Mouse (Mus musculus): ENCODE results near the gene Prr12. TPM values are rescaled to one million over a fixed set of nuclear protein-coding genes. Genes with fewer than 3 reads are reported as not detected.

Gene Prr12
- 4.1 and 6.1 TPM in 2 replicates for polyA plus RNA-seq (2015; fragmentation: Nextera tagmentation; extraction: Ambion mirVana)

DNA sequence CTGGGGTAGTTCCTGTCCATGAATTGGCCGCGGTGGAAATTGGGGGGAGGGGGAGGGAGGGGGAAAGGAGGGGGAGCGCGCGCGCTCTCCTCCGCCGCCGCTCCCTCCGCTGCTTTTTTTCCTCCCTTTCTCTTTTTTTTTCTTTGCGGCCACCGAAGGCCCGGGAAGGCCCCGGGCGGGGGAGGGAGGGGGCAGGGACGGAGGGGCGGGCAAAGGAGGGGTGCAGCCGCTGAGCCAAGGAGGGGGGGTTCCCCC is at the start of gene Prr12:
Gene Prr12 (minus strand): TSS at position 20 of the 255 bp plus-strand sequence.

DNA sequence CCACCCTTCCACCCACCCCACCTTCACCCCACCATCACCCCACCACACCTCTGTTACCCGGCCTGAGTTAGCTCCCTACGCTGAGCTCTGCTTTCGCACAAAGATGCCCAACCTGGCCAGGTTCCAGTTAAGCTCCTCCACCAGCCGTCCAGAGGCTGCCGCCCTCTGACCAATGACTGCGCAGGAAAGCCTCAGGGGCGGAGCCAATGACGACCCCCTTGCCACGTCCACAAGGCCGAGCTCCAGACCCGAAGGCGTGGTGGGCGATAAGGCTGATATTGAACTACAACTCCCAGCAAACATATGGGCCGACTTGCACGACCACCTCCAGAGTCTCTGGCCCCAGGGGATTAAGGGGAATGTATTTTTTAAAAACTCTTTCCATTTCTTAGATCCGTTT is 39.4 kb upstream of the Prr12 start, which contains the start of gene Rcn3:
Gene Rcn3 (minus strand): TSS at position 174 of the 400 bp plus-strand sequence.

DNA sequence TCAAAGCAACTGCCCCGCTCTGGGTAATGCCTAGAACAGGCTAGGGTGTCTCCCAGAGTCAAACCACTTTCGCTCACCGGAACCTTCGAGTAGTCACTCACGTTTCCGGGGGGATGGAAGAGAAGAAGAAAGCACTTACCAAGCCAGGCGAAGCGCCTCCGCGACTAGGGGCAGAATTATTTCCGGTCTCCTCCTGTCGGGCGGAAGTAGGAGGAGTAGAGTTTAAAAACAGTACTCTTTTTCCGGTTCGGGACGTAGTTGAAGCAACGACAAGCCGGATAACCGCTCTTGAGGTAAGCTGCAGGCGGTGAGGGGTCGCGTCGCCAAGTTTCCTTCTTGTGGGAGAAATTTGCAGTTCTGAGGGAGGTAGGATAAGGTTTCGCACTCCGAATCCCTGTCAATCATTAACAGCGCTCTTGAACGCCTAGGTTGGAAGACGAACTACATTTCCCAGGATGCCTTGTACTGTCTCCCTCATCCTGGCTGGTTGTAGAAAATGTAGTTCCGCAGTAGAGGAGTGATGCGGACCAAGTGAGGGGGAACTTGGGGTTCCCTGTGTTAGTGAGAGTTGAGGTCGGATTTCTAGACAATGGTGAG is 9.7 kb upstream of the Prr12 start, which contains the start of the genes Nosip and Prrg2:
Gene Nosip (plus strand): TSS at position 191 of the 597 bp plus-strand sequence.
Gene Prrg2 (minus strand): TSS at position 439 of the 597 bp plus-strand sequence.

DNA sequence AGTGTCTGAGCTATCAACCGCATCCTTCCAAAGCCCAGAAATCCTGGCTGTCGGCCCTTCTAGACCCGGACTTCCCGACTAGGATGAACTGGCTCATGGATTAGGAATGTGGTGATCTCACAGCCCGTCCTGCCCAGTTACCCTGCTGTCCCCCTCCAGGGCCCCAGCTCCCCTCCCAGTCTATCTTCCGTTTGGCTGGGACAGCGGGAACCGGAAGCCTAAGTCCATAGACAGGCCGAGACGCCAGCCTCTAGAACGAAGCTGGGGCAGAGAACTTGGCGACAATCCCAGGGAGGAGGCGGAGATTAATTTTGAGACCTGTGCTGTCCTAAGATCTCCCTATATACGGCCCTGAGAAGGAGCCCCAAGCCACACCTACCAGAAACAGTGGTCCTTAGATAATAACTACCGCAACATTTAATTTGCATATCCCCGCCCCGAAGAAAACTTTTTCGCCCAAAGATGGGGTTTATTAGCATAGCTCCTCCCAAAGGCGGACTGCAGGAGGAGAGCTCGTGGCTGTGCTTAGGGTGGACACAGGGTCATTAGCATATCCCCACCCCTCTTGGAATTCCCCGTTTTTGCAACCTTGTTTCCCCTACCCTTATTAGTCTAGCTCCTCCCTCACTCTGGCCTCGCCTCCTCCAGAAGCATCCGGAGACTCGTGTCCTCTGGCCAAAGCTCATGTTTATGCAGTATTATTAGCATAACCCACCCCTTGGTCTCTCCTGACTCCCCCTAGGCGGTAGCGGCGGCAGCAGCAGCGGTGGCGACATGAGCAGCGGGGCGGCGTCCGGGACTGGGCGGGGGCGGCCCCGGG is 35.2 kb downstream of the Prr12 start, which contains the start of gene Rras:
Gene Rras (plus strand): TSS at position 720 of the 820 bp plus-strand sequence.

DNA sequence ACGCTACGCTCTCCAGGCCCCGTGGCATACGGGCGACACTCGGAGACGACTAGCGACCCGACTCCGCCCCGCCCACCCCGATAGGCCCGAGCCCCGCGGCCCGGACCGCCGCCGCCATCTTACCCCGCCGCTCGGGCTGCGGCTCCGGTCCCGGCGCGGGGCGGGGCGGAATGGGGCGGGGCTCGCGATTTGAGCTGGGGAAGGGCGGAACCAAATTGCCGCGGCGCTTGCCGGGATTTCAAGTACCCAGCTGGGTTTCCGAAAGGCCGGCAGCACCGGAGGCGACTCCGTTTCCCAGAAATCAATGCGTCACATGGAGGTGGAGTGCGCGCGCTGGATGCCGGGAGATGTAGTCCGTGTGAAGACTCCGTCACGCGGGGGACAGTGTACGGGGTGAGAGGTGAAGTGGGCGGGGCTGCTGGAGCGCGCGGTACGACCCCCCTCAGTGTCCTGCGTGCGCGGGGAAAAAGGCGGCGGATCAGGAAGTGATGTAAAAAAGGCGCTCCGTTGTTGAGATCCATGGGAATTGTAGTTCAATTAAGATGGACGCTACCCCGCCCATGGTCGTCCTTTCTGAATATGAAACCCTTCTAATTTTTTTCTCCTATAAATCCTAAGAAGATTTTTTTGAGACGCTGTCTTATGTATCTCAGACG is 36.6 kb downstream of the Prr12 start, which contains the start of gene Scaf1:
Gene Scaf1 (minus strand): TSS at position 407 of the 656 bp plus-strand sequence.

DNA sequence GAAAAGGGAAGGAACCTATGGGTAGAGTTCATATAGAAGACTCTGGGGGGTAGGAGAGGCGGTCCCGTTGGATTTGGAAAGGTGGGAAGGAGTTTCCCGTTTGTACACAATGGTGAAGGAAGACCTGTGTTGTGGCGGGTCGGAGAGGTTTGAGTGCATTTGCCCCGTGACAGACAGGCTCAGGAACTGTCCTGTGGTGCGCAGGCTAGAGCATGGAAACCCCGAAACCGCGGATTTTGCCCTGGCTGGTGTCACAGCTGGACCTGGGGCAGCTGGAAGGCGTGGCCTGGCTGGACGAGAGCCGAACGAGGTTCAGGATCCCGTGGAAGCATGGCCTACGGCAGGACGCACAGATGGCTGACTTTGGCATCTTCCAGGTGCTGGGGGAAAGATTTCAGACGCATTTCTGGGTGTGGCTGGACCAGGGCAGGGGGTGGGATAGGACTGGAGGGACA is 54.2 kb downstream of the Prr12 start, which contains the start of gene Bcl2l12:
Gene Bcl2l12 (minus strand): TSS at position 212 of the 455 bp plus-strand sequence.

DNA sequence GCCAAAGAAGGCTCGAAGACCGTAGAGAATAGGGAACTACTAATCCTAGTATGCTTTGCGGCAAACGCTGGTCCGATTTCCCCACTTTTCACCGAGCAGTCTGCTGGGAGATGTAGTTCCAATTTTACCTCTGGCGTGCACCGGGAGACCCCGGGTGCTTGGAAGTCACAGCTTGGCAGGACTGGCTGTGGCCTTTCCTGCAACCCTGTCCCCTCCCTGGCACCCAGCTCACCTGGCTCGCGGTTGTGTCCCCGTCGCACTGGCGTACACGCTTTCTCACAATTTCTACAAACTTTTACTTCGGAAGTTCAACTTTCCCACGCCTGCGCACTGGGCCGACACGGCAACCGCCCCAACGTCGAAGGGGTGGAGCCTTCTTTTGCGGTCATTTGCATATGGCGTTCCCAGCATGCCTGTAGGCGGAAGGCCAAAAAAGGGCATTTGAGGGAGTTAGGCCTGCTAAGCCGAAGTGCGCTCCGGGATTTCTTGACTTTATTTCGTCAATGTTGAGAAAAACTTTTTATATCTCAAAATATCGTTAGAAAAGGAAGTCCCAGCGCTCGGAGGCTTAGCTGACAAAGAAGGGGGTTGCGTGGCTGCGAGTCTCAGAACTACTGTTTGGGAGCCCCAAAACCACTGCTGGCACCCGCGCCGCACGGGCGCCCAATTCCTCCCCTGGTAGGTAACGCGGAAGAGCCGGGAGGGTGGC is 55.3 kb downstream of the Prr12 start, which contains the start of gene Irf3:
Gene Irf3 (plus strand): TSS at position 418 of the 709 bp plus-strand sequence.

DNA sequence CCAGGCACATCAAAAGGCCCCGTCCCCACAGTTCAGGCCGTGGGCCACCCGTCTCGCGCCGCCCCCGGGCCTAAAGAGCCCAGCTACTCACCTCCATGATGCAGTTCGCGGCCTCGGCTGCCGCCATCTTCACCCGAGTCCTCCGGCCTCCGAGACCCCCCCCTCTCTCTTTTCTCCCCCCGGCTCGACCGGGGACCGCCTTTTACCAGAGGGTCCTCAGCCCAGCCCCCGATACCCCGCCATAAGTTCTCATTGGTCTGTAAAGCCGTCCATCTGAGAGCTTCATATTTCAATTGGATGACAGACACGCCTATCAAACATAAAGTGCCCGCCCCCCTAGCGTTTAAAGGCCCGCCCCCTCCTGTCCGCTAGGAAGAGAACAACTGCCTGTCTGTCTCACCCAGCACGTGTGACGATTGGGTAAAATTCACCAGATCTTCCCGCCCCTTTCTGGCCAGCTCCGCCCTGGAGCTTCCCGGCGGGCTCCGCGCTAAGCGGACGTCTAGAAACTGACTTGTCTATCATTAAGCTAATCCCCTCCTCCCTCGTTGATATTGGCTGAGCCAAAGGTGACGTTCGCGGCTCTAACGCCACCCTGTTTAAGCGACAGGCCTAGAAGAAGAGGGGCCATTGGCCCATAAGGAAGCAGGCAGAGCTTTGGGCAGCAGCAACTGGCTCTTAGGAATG is 66.3 kb downstream of the Prr12 start, which contains the start of gene Prmt1:
Gene Prmt1 (minus strand): TSS at position 377 of the 687 bp plus-strand sequence.

Small RNA genes within 50 kb of the gene (microRNA-seq; reads per million reads assigned to microRNA genes)
- not detected for gene Mir7054 (ENCODE audit: borderline replicate concordance, insufficient number of aligned reads)

Other genes starting within 250 kb of the Prr12 start
- 40.4 and 43.1 TPM in 2 replicates for gene Nup62, start 236.8 kb downstream of the Prr12 start, polyA plus RNA-seq (2015; fragmentation: Nextera tagmentation; extraction: Ambion mirVana)
- 0.52 and 1.9 TPM in 2 replicates for gene Il4i1, start 236.5 kb downstream of the Prr12 start, polyA plus RNA-seq (2015; fragmentation: Nextera tagmentation; extraction: Ambion mirVana)
- gene Atf5, start 236.2 kb downstream of the Prr12 start, polyA plus RNA-seq (2015; fragmentation: Nextera tagmentation; extraction: Ambion mirVana) = 8.1 and 9.7 TPM in 2 replicates
- 103 and 124 TPM in 2 replicates for gene Akt1s1, start 203.9 kb downstream of the Prr12 start, polyA plus RNA-seq (2015; fragmentation: Nextera tagmentation; extraction: Ambion mirVana)
- gene Tbc1d17, start 203.8 kb downstream of the Prr12 start, polyA plus RNA-seq (2015; fragmentation: Nextera tagmentation; extraction: Ambion mirVana) = 74.5 and 99.1 TPM in 2 replicates
- 41.8 and 51.0 TPM in 2 replicates for gene Pnkp, start 195.7 kb downstream of the Prr12 start, polyA plus RNA-seq (2015; fragmentation: Nextera tagmentation; extraction: Ambion mirVana)
- gene Ptov1, start 183.1 kb downstream of the Prr12 start, polyA plus RNA-seq (2015; fragmentation: Nextera tagmentation; extraction: Ambion mirVana) = 305 and 336 TPM in 2 replicates
- 65.4 and 92.8 TPM in 2 replicates for gene Med25, start 160.2 kb downstream of the Prr12 start, polyA plus RNA-seq (2015; fragmentation: Nextera tagmentation; extraction: Ambion mirVana)
- 23.0 and 35.1 TPM in 2 replicates for gene Fuz, start 156.8 kb downstream of the Prr12 start, polyA plus RNA-seq (2015; fragmentation: Nextera tagmentation; extraction: Ambion mirVana)
- gene Ap2a1, start 123.4 kb downstream of the Prr12 start, polyA plus RNA-seq (2015; fragmentation: Nextera tagmentation; extraction: Ambion mirVana) = 49.4 and 50.6 TPM in 2 replicates
- 0.17 and 0.46 TPM in 2 replicates for gene Tsks, start 109.7 kb downstream of the Prr12 start, polyA plus RNA-seq (2015; fragmentation: Nextera tagmentation; extraction: Ambion mirVana)
- 23.0 and 24.9 TPM in 2 replicates for gene Cpt1c, start 78.0 kb downstream of the Prr12 start, polyA plus RNA-seq (2015; fragmentation: Nextera tagmentation; extraction: Ambion mirVana)
- 247 and 271 TPM in 2 replicates for gene Prmt1, start 66.3 kb downstream of the Prr12 start, polyA plus RNA-seq (2015; fragmentation: Nextera tagmentation; extraction: Ambion mirVana)
- 56.9 and 79.7 TPM in 2 replicates for gene Irf3, start 55.2 kb downstream of the Prr12 start, polyA plus RNA-seq (2015; fragmentation: Nextera tagmentation; extraction: Ambion mirVana)
- gene Bcl2l12, start 54.2 kb downstream of the Prr12 start, polyA plus RNA-seq (2015; fragmentation: Nextera tagmentation; extraction: Ambion mirVana) = 16.6 and 25.4 TPM in 2 replicates
- gene Scaf1, start 36.5 kb downstream of the Prr12 start, polyA plus RNA-seq (2015; fragmentation: Nextera tagmentation; extraction: Ambion mirVana) = 25.1 and 26.8 TPM in 2 replicates
- gene Rras, start 34.9 kb downstream of the Prr12 start, polyA plus RNA-seq (2015; fragmentation: Nextera tagmentation; extraction: Ambion mirVana) = 69.9 and 80.5 TPM in 2 replicates
- gene Nosip, start 9.5 kb upstream of the Prr12 start, polyA plus RNA-seq (2015; fragmentation: Nextera tagmentation; extraction: Ambion mirVana) = 72.0 and 75.6 TPM in 2 replicates
- 21.2 and 23.8 TPM in 2 replicates for gene Prrg2, start 9.8 kb upstream of the Prr12 start, polyA plus RNA-seq (2015; fragmentation: Nextera tagmentation; extraction: Ambion mirVana)
- gene Rcn3, start 39.3 kb upstream of the Prr12 start, polyA plus RNA-seq (2015; fragmentation: Nextera tagmentation; extraction: Ambion mirVana) = 173 and 202 TPM in 2 replicates
- 193 and 264 TPM in 2 replicates for gene Fcgrt, start 51.0 kb upstream of the Prr12 start, polyA plus RNA-seq (2015; fragmentation: Nextera tagmentation; extraction: Ambion mirVana)
- 1,100 and 1,135 TPM in 2 replicates for gene Rps11, start 71.6 kb upstream of the Prr12 start, polyA plus RNA-seq (2015; fragmentation: Nextera tagmentation; extraction: Ambion mirVana)
- gene Rpl13a, start 75.9 kb upstream of the Prr12 start, polyA plus RNA-seq (2015; fragmentation: Nextera tagmentation; extraction: Ambion mirVana) = 1,896 and 3,552 TPM in 2 replicates
- 1.4 and 2.1 TPM in 2 replicates for gene Gm45713, start 83.3 kb upstream of the Prr12 start, polyA plus RNA-seq (2015; fragmentation: Nextera tagmentation; extraction: Ambion mirVana)
- 6.1 and 11.0 TPM in 2 replicates for gene Flt3l, start 83.6 kb upstream of the Prr12 start, polyA plus RNA-seq (2015; fragmentation: Nextera tagmentation; extraction: Ambion mirVana)
- 67.2 and 75.8 TPM in 2 replicates for gene Pih1d1, start 101.4 kb upstream of the Prr12 start, polyA plus RNA-seq (2015; fragmentation: Nextera tagmentation; extraction: Ambion mirVana)
- 25.3 and 34.0 TPM in 2 replicates for gene Aldh16a1, start 101.7 kb upstream of the Prr12 start, polyA plus RNA-seq (2015; fragmentation: Nextera tagmentation; extraction: Ambion mirVana)
- 0.11 and 0.16 TPM in 2 replicates for gene Slc17a7, start 111.1 kb upstream of the Prr12 start, polyA plus RNA-seq (2015; fragmentation: Nextera tagmentation; extraction: Ambion mirVana)
- not detected in 2 replicates for gene Gfy, start 126.7 kb upstream of the Prr12 start, polyA plus RNA-seq (2015; fragmentation: Nextera tagmentation; extraction: Ambion mirVana)
- gene Pth2, start 128.1 kb upstream of the Prr12 start, polyA plus RNA-seq (2015; fragmentation: Nextera tagmentation; extraction: Ambion mirVana) = not detected in 2 replicates
- 0.30 and 0.47 TPM in 2 replicates for gene Ccdc155, start 152.0 kb upstream of the Prr12 start, polyA plus RNA-seq (2015; fragmentation: Nextera tagmentation; extraction: Ambion mirVana)
- 1.6 and 1.8 TPM in 2 replicates for gene Dkkl1, start 159.3 kb upstream of the Prr12 start, polyA plus RNA-seq (2015; fragmentation: Nextera tagmentation; extraction: Ambion mirVana)
- gene Tead2, start 162.9 kb upstream of the Prr12 start, polyA plus RNA-seq (2015; fragmentation: Nextera tagmentation; extraction: Ambion mirVana) = 28.7 and 32.9 TPM in 2 replicates
- 3.9 and 5.3 TPM in 2 replicates for gene Cd37, start 186.2 kb upstream of the Prr12 start, polyA plus RNA-seq (2015; fragmentation: Nextera tagmentation; extraction: Ambion mirVana)
- gene Slc6a16, start 188.2 kb upstream of the Prr12 start, polyA plus RNA-seq (2015; fragmentation: Nextera tagmentation; extraction: Ambion mirVana) = 0.08 TPM in 1 of 2 replicates, not detected in the other
- not detected in 2 replicates for gene Slc6a21, start 224.6 kb upstream of the Prr12 start, polyA plus RNA-seq (2015; fragmentation: Nextera tagmentation; extraction: Ambion mirVana)

All from adrenal gland, postnatal 0 days (tissue).